In genomic region chr10:59892977-59893376, GRCm38 (mm10) we compare ENCODE assay signal across 8 mouse cellular contexts. TPM values are rescaled to one million over a fixed set of nuclear protein-coding genes. Genes with fewer than 3 reads are reported as not detected.
DNase-seq lines count a peak whose midpoint lies in the region; ATAC-seq and TF ChIP-seq lines count a peak whose summit lies in the region.
"Had no signal": no experiment of that assay in that cellular context is flagged by ENCODE, and none has a peak within 500 bp of the region (broad histone marks: within the 10 kb centered on the region; RNA-seq: fewer than 3 reads in every experiment).

No protein-coding gene starts in this region.

- TF ChIP-seq POLR2A in small intestine, adult 2 months (IDR thresholded peaks at IDR 0.05; ENCODE audit: low read depth, low read length), result no peak

- H3K27me3 ChIP-seq in small intestine, adult 2 months (ENCODE audit: control insufficient read depth, insufficient read depth, low read length), result no peaks in the 10 kb centered on the region
- H3K27me3 ChIP-seq: heart, embryonic 13.5 days had no signal

- peaks cover 2% of the 10 kb centered on the region; the same call in 1 of the 2 replicates for H3K4me1 ChIP-seq in small intestine, adult 2 months (ENCODE audit: control insufficient read depth, insufficient read depth, insufficient read length, low read length)

- peaks cover 72% of the 10 kb centered on the region for H3K36me3 ChIP-seq in small intestine, adult 2 months (ENCODE audit: control insufficient read depth, insufficient read depth, low read length)

- TF ChIP-seq CTCF in layer of hippocampus, adult 2 months (conservative IDR thresholded peaks at IDR 0.05), result peak; percentile 89
- peak; percentile 91; the same call in 1 of the 2 replicates for TF ChIP-seq CTCF in small intestine, adult 2 months (IDR thresholded peaks at IDR 0.05; ENCODE audit: extremely low read depth, insufficient read length, insufficient replicate concordance, low read depth, low read length)

- peak; percentile 84 to 86 for DNase-seq in B cell, adult 2 months
- peak; percentile 70 to 76 for DNase-seq in CD8-positive naive resting alpha-beta T cell, adult 2 months (ENCODE audit: low read depth in 2 of 2, low spot score in 2 of 2)
- DNase-seq in cerebellum, adult 8-10 months, result peak; percentile 73
- peak; percentile 55 to 65 for DNase-seq in frontal cortex, postnatal 25 days (ENCODE audit: low spot score in 2 of 2)
- DNase-seq in layer of hippocampus, adult 2 months (ENCODE audit: low spot score in 2 of 2), result peak; percentile 70 to 81

- peak overlapping the region; percentile 82 for H3K27ac ChIP-seq in layer of hippocampus, adult 2 months
- H3K27ac ChIP-seq in small intestine, adult 2 months (ENCODE audit: insufficient read depth, low read depth, low read length), result no peak overlapping the region
- H3K27ac ChIP-seq: heart, embryonic 13.5 days had no signal

- ATAC-seq in megakaryocyte progenitor cell, adult 5-6 weeks (replicated peaks; ENCODE audit: poor library complexity), result peak; percentile 56

- H3K4me3 ChIP-seq in layer of hippocampus, adult 2 months, result no peak overlapping the region
- H3K4me3 ChIP-seq in small intestine, adult 2 months (ENCODE audit: low read depth, low read length), result no peak overlapping the region
- H3K4me3 ChIP-seq: heart, embryonic 13.5 days had no signal

- 49% methylated on average over 6 of the region's 6 CpGs for WGBS in small intestine, adult 2 months

RNA-seq across cellular contexts. Expression of gene Dnajb12, which starts 13.6 kb away (rescaled TPM):
- total RNA-seq in layer of hippocampus, adult 2 months (2021), result 10 to 100 TPM; 54.4 to 56.8 TPM
- total RNA-seq in megakaryocyte progenitor cell, adult 5-6 weeks (2015), result 21.1 and 23.3 TPM in 2 replicates
- 19.3 and 20.2 TPM in 2 replicates for total RNA-seq in megakaryocyte progenitor cell, adult 5-6 weeks (2017)
- 43.1 and 86.2 TPM in 2 replicates for polyA plus RNA-seq in small intestine, adult 2 months (2012; rRNA removed)

RNA-seq across cellular contexts. Expression of gene Ddit4, which starts 58.7 kb away (rescaled TPM):
- total RNA-seq in layer of hippocampus, adult 2 months (2021), result 10 to 100 TPM; 63.6 to 66.7 TPM
- total RNA-seq in megakaryocyte progenitor cell, adult 5-6 weeks (2015), result 0.37 and 2.4 TPM in 2 replicates
- 0.41 and 0.42 TPM in 2 replicates for total RNA-seq in megakaryocyte progenitor cell, adult 5-6 weeks (2017)
- 21.5 and 35.0 TPM in 2 replicates for polyA plus RNA-seq in small intestine, adult 2 months (2012; rRNA removed)

Comparison
In these comparisons a context has a peak if more than half of its experiments do, and no peak if none do; other contexts are left out.
1. RNA of gene Ddit4, which starts 58.7 kb away (total RNA-seq): 63.6 to 66.7 TPM in layer of hippocampus, adult 2 months; 0.37 to 2.4 TPM in megakaryocyte progenitor cell, adult 5-6 weeks; every median in the first group is over 10 times any median in the second.
2. Peak in every context shown above with its lines, with median percentiles within 50 percentile points of each other: DNase-seq.